Mouse (Mus musculus) embryonic facial prominence, embryonic 11.5 days (tissue): Measurements from ENCODE around the gene Pcnt. TPM values are rescaled to one million over a fixed set of nuclear protein-coding genes. Genes with fewer than 3 reads are reported as not detected.

Experiments used
- ATAC-seq: fragments of 200-750 bp; cut with Nextera tagmentation; replicated peaks from 2 replicates; pipeline ENCODE4 v1.8.0; 2017; ENCODE audit warnings: low read depth; ENCODE audit not compliant: insufficient number of reproducible peaks, low FRiP score, low TSS enrichment
- DNase-seq: peaks from one replicate; pipeline ENCODE4 v3.0.0-alpha.2; 2015; ENCODE audit warnings: low spot score
- H3K27ac ChIP-seq: fragments of 300-500 bp; sonication (generic); replicated peaks from 2 replicates; pipeline ENCODE4 v1.5.1; 2014; ENCODE audit warnings: mild to moderate bottlenecking, low read depth, low read length, control low read depth
- H3K27me3 ChIP-seq: fragments of 300-500 bp; sonication (generic); 2 replicates; pipeline ENCODE4 v1.6.1; 2014; ENCODE audit warnings: mild to moderate bottlenecking, low read length, moderate library complexity, mixed read lengths; ENCODE audit not compliant: control insufficient read depth, insufficient read depth
- H3K36me3 ChIP-seq: fragments of 300-500 bp; sonication (generic); replicated peaks from 2 replicates; pipeline ENCODE4 v1.6.1; 2014; ENCODE audit warnings: low read depth, mild to moderate bottlenecking, low read length, moderate library complexity, mixed read lengths; ENCODE audit not compliant: control insufficient read depth, insufficient read depth
- H3K4me1 ChIP-seq: fragments of 300-500 bp; sonication (generic); 2 replicates; pipeline ENCODE4 v1.6.1; 2014; ENCODE audit warnings: low read length, mixed read lengths; ENCODE audit not compliant: control insufficient read depth, insufficient read depth
- H3K4me2 ChIP-seq: fragments of 300-500 bp; sonication (generic); 2 replicates; pipeline ENCODE4 v1.6.1; 2014; ENCODE audit warnings: low read depth, mild to moderate bottlenecking, control low read depth, low read length, moderate library complexity
- H3K4me3 ChIP-seq: fragments of 300-500 bp; sonication (generic); 2 replicates; pipeline ENCODE4 v1.5.1; 2014; ENCODE audit warnings: low read depth, low read length, control low read depth
- H3K9ac ChIP-seq: fragments of 300-500 bp; sonication (generic); replicated peaks from 2 replicates; pipeline ENCODE4 v1.6.1; 2014; ENCODE audit warnings: mild to moderate bottlenecking, control low read depth, low read length
- H3K9me3 ChIP-seq: fragments of 300-500 bp; sonication (generic); replicated peaks from 2 replicates; pipeline ENCODE4 v1.6.1; 2016; ENCODE audit warnings: mild to moderate bottlenecking, low read length, inconsistent platforms, mixed read lengths; ENCODE audit not compliant: control insufficient read depth
- WGBS: fragments of 180-500 bp; shearing (Covaris S2); extraction: QIAGEN DNeasy Blood & Tissue Kit; methylation state at CpG from one replicate; pipeline ENCODE4 v1.1.7; 2014; 5-methylcytosine and 5-hydroxymethylcytosine counted together
- polyA plus RNA-seq: library from polyadenylated mRNA; unstranded; fragments of >200 nt; fragmentation: Nextera tagmentation; extraction: Ambion mirVana; gene quantifications from 2 replicates; pipeline ENCODE4 v1.2.1, GENCODE M21; 2014

Gene Pcnt
- polyA plus RNA-seq, 1 experiment from 2014 or later = 14.3 TPM

- WGBS = 87% methylated on average over 9 of the region's 9 CpGs
- Histone ChIP-seq H3K9me3 (no peaks in the 10 kb centered on the region), H3K4me3 (no peak overlapping the region), H3K9ac (no peak overlapping the region), H3K4me2 (no peak overlapping the region), H3K27me3 (no peaks in the 10 kb centered on the region), H3K4me1 (no peaks in the 10 kb centered on the region), H3K27ac (no peak overlapping the region), H3K36me3 (peaks cover 7% of the 10 kb centered on the region)
- DNase-seq = peak; percentile 62
- no peak for ATAC-seq
Observed at GRCm38 (mm10) chr10:76391786-76392185, 50.8 kb downstream of the Pcnt start.

GRCm38 (mm10) chr10:76391166-76391565, 51.4 kb downstream of the Pcnt start:
- Histone ChIP-seq H3K9me3 (no peaks in the 10 kb centered on the region), H3K4me3 (no peak overlapping the region), H3K27me3 (no peaks in the 10 kb centered on the region), H3K9ac (no peak overlapping the region), H3K36me3 (peaks cover 7% of the 10 kb centered on the region), H3K4me1 (no peaks in the 10 kb centered on the region), H3K4me2 (no peak overlapping the region), H3K27ac (no peak overlapping the region)
- DNase-seq (no peak), ATAC-seq (no peak)
- 97% methylated on average over 9 of the region's 9 CpGs for WGBS

- H3K9ac ChIP-seq = no peak overlapping the region
- no peaks in the 10 kb centered on the region for H3K4me1 ChIP-seq
- no peak overlapping the region for H3K4me3 ChIP-seq
- H3K27ac ChIP-seq = no peak overlapping the region
- H3K36me3 ChIP-seq = peaks cover 2% of the 10 kb centered on the region; the same call in 1 of the 2 replicates
- H3K27me3 ChIP-seq = no peaks in the 10 kb centered on the region
- no peak overlapping the region for H3K4me2 ChIP-seq
- DNase-seq (no peak), ATAC-seq (no peak)
- 91% methylated on average over 18 of the region's 18 CpGs for whole genome bisulfite sequencing
- no peaks in the 10 kb centered on the region for H3K9me3 ChIP-seq
Observed at GRCm38 (mm10) chr10:76374981-76375380, 67.6 kb downstream of the Pcnt start.

- WGBS = 80% methylated on average over 3 of the region's 3 CpGs
- Histone ChIP-seq H3K27me3 (no peaks in the 10 kb centered on the region), H3K36me3 (peaks cover 4% of the 10 kb centered on the region), H3K4me3 (no peak overlapping the region), H3K27ac (no peak overlapping the region), H3K9me3 (no peaks in the 10 kb centered on the region), H3K9ac (no peak overlapping the region), H3K4me2 (no peak overlapping the region), H3K4me1 (no peaks in the 10 kb centered on the region)
- ATAC-seq (no peak), DNase-seq (no peak)
Observed at GRCm38 (mm10) chr10:76371736-76372135, 70.8 kb downstream of the Pcnt start.

DNA sequence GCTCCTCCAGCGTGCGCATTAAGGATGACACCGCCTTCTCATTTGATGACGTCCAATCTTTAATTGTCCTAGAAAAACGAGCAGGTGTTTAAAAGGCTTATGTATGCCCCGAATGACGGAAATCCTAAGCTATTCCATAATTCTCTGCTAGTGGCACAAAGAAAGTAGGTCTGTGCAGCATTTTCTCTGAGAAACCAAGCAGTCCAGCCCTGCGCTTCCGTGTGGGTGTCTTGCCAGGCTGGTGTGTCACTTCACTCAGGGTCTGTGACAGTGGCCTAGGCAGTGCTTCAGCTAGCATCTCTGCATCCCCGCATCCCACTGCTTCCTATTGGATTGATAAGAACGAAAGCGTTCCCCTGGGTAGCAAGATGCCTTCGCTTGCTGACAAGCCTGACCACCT, 73.8 kb downstream of the Pcnt start:
- no peaks in the 10 kb centered on the region for H3K9me3 ChIP-seq
- no peak overlapping the region for H3K27ac ChIP-seq
- H3K4me2 ChIP-seq = no peak overlapping the region
- H3K36me3 ChIP-seq = peaks cover 7% of the 10 kb centered on the region
- no peak overlapping the region for H3K9ac ChIP-seq
- no peaks in the 10 kb centered on the region for H3K27me3 ChIP-seq
- no peak overlapping the region for H3K4me3 ChIP-seq
- no peaks in the 10 kb centered on the region for H3K4me1 ChIP-seq
- ATAC-seq = no peak
- 90% methylated on average over 13 of the region's 13 CpGs for WGBS
- no peak for DNase-seq

DNA sequence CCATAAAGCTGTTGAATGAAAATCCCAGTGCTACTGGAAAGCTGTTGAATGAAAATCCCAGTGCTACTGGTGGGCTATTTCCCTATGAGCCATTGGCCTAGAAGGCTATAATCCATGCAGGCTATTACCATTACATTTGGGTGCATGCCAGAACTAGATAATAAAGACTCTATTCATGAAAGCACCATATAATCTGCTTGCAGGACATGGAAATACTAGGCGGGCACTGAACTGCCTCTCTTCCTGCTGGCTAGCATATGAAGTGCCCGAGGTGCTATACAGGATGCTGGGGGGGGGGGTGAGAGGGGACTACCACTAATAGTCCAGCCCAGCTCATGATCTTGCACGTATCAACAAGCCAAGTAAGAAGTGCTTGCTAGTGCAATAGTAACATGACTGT, 79.4 kb downstream of the Pcnt start:
- H3K27me3 ChIP-seq = no peaks in the 10 kb centered on the region
- H3K4me3 ChIP-seq = no peak overlapping the region
- peaks cover 3% of the 10 kb centered on the region for H3K36me3 ChIP-seq
- H3K27ac ChIP-seq = no peak overlapping the region
- no peaks in the 10 kb centered on the region for H3K9me3 ChIP-seq
- ATAC-seq (no peak), DNase-seq (no peak)
- no peaks in the 10 kb centered on the region for H3K4me1 ChIP-seq
- WGBS = 74% methylated on average over 3 of the region's 3 CpGs
- no peak overlapping the region for H3K4me2 ChIP-seq
- no peak overlapping the region for H3K9ac ChIP-seq

- DNase-seq = no peak
- WGBS = 89% methylated on average over 5 of the region's 5 CpGs
- Histone ChIP-seq H3K9me3 (no peaks in the 10 kb centered on the region), H3K9ac (no peak overlapping the region), H3K27me3 (no peaks in the 10 kb centered on the region), H3K27ac (no peak overlapping the region), H3K4me2 (no peak overlapping the region), H3K4me1 (no peaks in the 10 kb centered on the region), H3K36me3 (peaks cover 3% of the 10 kb centered on the region; the same call in 1 of the 2 replicates), H3K4me3 (no peak overlapping the region)
- no peak for ATAC-seq
Observed at GRCm38 (mm10) chr10:76358468-76358867, 84.1 kb downstream of the Pcnt start.

GRCm38 (mm10) chr10:76357286-76357875, 85.2 kb downstream of the Pcnt start:
- no peak overlapping the region for H3K4me3 ChIP-seq
- H3K9ac ChIP-seq = no peak overlapping the region
- H3K4me2 ChIP-seq = no peak overlapping the region
- no peaks in the 10 kb centered on the region for H3K27me3 ChIP-seq
- WGBS = 91% methylated on average over 8 of the region's 8 CpGs
- DNase-seq = no peak
- no peak overlapping the region for H3K27ac ChIP-seq
- no peak for ATAC-seq
- H3K36me3 ChIP-seq = peaks cover 3% of the 10 kb centered on the region; the same call in 1 of the 2 replicates
- no peaks in the 10 kb centered on the region for H3K4me1 ChIP-seq
- no peaks in the 10 kb centered on the region for H3K9me3 ChIP-seq
